Mouse (Mus musculus) kidney, embryonic 14.5 days (tissue): Measurements from ENCODE around the gene Efna2. TPM values are rescaled to one million over a fixed set of nuclear protein-coding genes. Genes with fewer than 3 reads are reported as not detected.
"Not testable (repeated sequence)": the region's sequence is repeated elsewhere in the genome, so short reads cannot be mapped to it uniquely, and the experiment has no call there.

Experiments used
- ATAC-seq: fragments of 200-750 bp; cut with Nextera tagmentation; 2 replicates; pipeline ENCODE4 v1.8.0; 2017; ENCODE audit warnings: moderate number of reproducible peaks, mild to moderate bottlenecking, moderate TSS enrichment, moderate library complexity; ENCODE audit not compliant: low FRiP score, low TSS enrichment
- H3K27ac ChIP-seq: fragments of 300-500 bp; sonication (generic); 2 replicates; pipeline ENCODE4 v1.5.1; 2014; ENCODE audit warnings: low read depth, mild to moderate bottlenecking, low read length, moderate library complexity, mixed read lengths
- H3K27me3 ChIP-seq: fragments of 300-500 bp; sonication (generic); 2 replicates; pipeline ENCODE4 v1.6.1; 2014; ENCODE audit warnings: mild to moderate bottlenecking, low read length; ENCODE audit not compliant: control insufficient read depth, insufficient read depth
- H3K36me3 ChIP-seq: fragments of 300-500 bp; sonication (generic); 2 replicates; pipeline ENCODE4 v1.6.1; 2014; ENCODE audit warnings: low read length, mixed read lengths; ENCODE audit not compliant: control insufficient read depth, insufficient read depth
- H3K4me1 ChIP-seq: fragments of 300-500 bp; sonication (generic); 2 replicates; pipeline ENCODE4 v1.6.1; 2014; ENCODE audit warnings: low read length, mixed read lengths; ENCODE audit not compliant: control insufficient read depth, insufficient read depth
- H3K4me2 ChIP-seq: fragments of 300-500 bp; sonication (generic); replicated peaks from 2 replicates; pipeline ENCODE4 v1.6.1; 2014; ENCODE audit warnings: low read depth, mild to moderate bottlenecking, low read length
- H3K4me3 ChIP-seq: fragments of 300-500 bp; sonication (generic); 2 replicates; pipeline ENCODE4 v1.5.1; 2014; ENCODE audit warnings: mild to moderate bottlenecking, low read length
- H3K9ac ChIP-seq: fragments of 300-500 bp; sonication (generic); 2 replicates; pipeline ENCODE4 v1.6.1; 2014; ENCODE audit warnings: low read depth, mild to moderate bottlenecking, low read length, moderate library complexity
- H3K9me3 ChIP-seq: fragments of 300-500 bp; sonication (generic); 2 replicates; pipeline ENCODE4 v1.6.1; 2016; ENCODE audit warnings: low read length; ENCODE audit not compliant: control insufficient read depth
- WGBS: fragments of 180-500 bp; shearing (Covaris S2); extraction: QIAGEN DNeasy Blood & Tissue Kit; methylation state at CpG from one replicate; pipeline ENCODE4 v1.1.7; 2014; 5-methylcytosine and 5-hydroxymethylcytosine counted together
- polyA plus RNA-seq: library from polyadenylated mRNA; unstranded; fragments of >200 nt; fragmentation: Nextera tagmentation; extraction: Ambion mirVana; gene quantifications from 2 replicates; pipeline ENCODE4 v1.2.1, GENCODE M21; 2014

The Efna2 gene
- polyA plus RNA-seq, 1 experiment from 2014 or later: 17.3 TPM

GRCm38 (mm10) chr10:80163721-80164120, 15.6 kb upstream of the Efna2 start:
- no peaks in the 10 kb centered on the region for H3K27me3 ChIP-seq
- H3K9ac ChIP-seq: no peak overlapping the region
- no peak for ATAC-seq
- WGBS: 72% methylated on average over 8 of the region's 8 CpGs
- H3K4me1 ChIP-seq: peaks cover 67% of the 10 kb centered on the region
- no peaks in the 10 kb centered on the region for H3K9me3 ChIP-seq
- no peak overlapping the region for H3K4me3 ChIP-seq
- H3K4me2 ChIP-seq: no peak overlapping the region
- H3K36me3 ChIP-seq: no peaks in the 10 kb centered on the region
- H3K27ac ChIP-seq: no peak overlapping the region

- Histone ChIP-seq H3K4me3 (peak overlapping the region; percentile 33), H3K4me1 (peaks cover 67% of the 10 kb centered on the region), H3K4me2 (peak overlapping the region; percentile 80), H3K36me3 (no peaks in the 10 kb centered on the region; the same call in 1 of the 2 replicates), H3K27me3 (no peaks in the 10 kb centered on the region), H3K9me3 (no peaks in the 10 kb centered on the region), H3K9ac (peak overlapping the region; percentile 31; the same call in 1 of the 2 replicates), H3K27ac (no peak overlapping the region)
- WGBS: 9% methylated on average over 33 of the region's 44 CpGs
- ATAC-seq: no peak
Observed at GRCm38 (mm10) chr10:80164161-80164997, 14.9 kb upstream of the Efna2 start.

GRCm38 (mm10) chr10:80164998-80165344, 14.3 kb upstream of the Efna2 start:
- WGBS: under 1% methylated on average over 17 of the region's 17 CpGs
- peaks cover 4% of the 10 kb centered on the region for H3K36me3 ChIP-seq
- H3K27me3 ChIP-seq: no peaks in the 10 kb centered on the region
- peak overlapping the region; percentile 33 for H3K4me3 ChIP-seq
- peak; percentile 9 for ATAC-seq
- H3K27ac ChIP-seq: no peak overlapping the region
- H3K4me2 ChIP-seq: peak overlapping the region; percentile 80
- H3K9ac ChIP-seq: peak overlapping the region; percentile 31; the same call in 1 of the 2 replicates
- no peaks in the 10 kb centered on the region for H3K9me3 ChIP-seq
- peaks cover 68% of the 10 kb centered on the region for H3K4me1 ChIP-seq

- H3K9ac ChIP-seq: peak within 1 kb of the TSS; percentile 99; the same call in 1 of the 2 replicates
- no peaks in the 10 kb centered on the region for H3K9me3 ChIP-seq
- WGBS: 19% methylated on average over 20 of the region's 20 CpGs
- H3K4me1 ChIP-seq: peaks cover 68% of the 10 kb centered on the region
- ATAC-seq: no peak
- H3K27ac ChIP-seq: peak within 1 kb of the TSS; percentile 63; the same call in 1 of the 2 replicates
- H3K4me2 ChIP-seq: peak within 1 kb of the TSS; percentile 80
- peaks cover 10% of the 10 kb centered on the region for H3K36me3 ChIP-seq
- no peaks in the 10 kb centered on the region for H3K27me3 ChIP-seq
- H3K4me3 ChIP-seq: peak within 1 kb of the TSS; percentile 33
Observed at GRCm38 (mm10) chr10:80165392-80166128, 13.7 kb upstream of the Efna2 start, which contains the start of gene Cirbp. Gene Cirbp, plus strand, starts transcription at chr10:80165985.

- H3K27me3 ChIP-seq, H3K4me3 ChIP-seq, H3K27ac ChIP-seq, H3K9ac ChIP-seq, H3K9me3 ChIP-seq, ATAC-seq: not testable (repeated sequence)
- Histone ChIP-seq H3K4me2 (0 out of 2 replicates have a peak overlapping the region, but pooled peaks have one; percentile 80), H3K36me3 (peaks cover 16% of the 10 kb centered on the region), H3K4me1 (peaks cover 62% of the 10 kb centered on the region)
- 83% methylated on average over 4 of the region's 4 CpGs for WGBS
Observed at GRCm38 (mm10) chr10:80166136-80166535, 13.1 kb upstream of the Efna2 start.

- Histone ChIP-seq H3K27ac (peak overlapping the region; percentile 99), H3K9me3 (no peaks in the 10 kb centered on the region), H3K9ac (peak overlapping the region; percentile 99), H3K4me1 (peaks cover 54% of the 10 kb centered on the region), H3K4me3 (peak overlapping the region; percentile 89), H3K4me2 (peak overlapping the region; percentile 58), H3K27me3 (no peaks in the 10 kb centered on the region), H3K36me3 (peaks cover 29% of the 10 kb centered on the region)
- WGBS: under 1% methylated on average over 55 of the region's 55 CpGs
- peak; percentile 90 for ATAC-seq
Observed at GRCm38 (mm10) chr10:80167460-80168037, 11.7 kb upstream of the Efna2 start.

GRCm38 (mm10) chr10:80168038-80168661, 11.1 kb upstream of the Efna2 start:
- Histone ChIP-seq H3K9ac (peak overlapping the region; percentile 99), H3K4me3 (peak overlapping the region; percentile 89), H3K36me3 (peaks cover 29% of the 10 kb centered on the region), H3K27me3 (no peaks in the 10 kb centered on the region), H3K4me1 (peaks cover 49% of the 10 kb centered on the region), H3K27ac (peak overlapping the region; percentile 99), H3K4me2 (peak overlapping the region; percentile 58), H3K9me3 (no peaks in the 10 kb centered on the region)
- WGBS: under 1% methylated on average over 44 of the region's 48 CpGs
- ATAC-seq: peak; percentile 44

GRCm38 (mm10) chr10:80169070-80169469, 10.2 kb upstream of the Efna2 start:
- ATAC-seq: no peak
- H3K27me3 ChIP-seq: no peaks in the 10 kb centered on the region
- H3K36me3 ChIP-seq: peaks cover 29% of the 10 kb centered on the region
- WGBS: 68% methylated on average over 1 of the region's 1 CpGs
- no peaks in the 10 kb centered on the region for H3K9me3 ChIP-seq
- peaks cover 47% of the 10 kb centered on the region for H3K4me1 ChIP-seq
- peak overlapping the region; percentile 89 for H3K4me3 ChIP-seq
- peak overlapping the region; percentile 99 for H3K9ac ChIP-seq
- H3K27ac ChIP-seq: 0 out of 2 replicates have a peak overlapping the region, but pooled peaks have one; percentile 99
- H3K4me2 ChIP-seq: peak overlapping the region; percentile 58
